Mouse (Mus musculus) brain, embryonic 14.5 days (tissue): ENCODE measurements around the gene Sox5.

Source experiments
- CTCF ChIP-seq: fragments of 200-500 bp; IDR thresholded peaks from 2 replicates; pipeline ENCODE4 v1.5.1; 2012; ENCODE audit warnings: inconsistent platforms, mild to moderate bottlenecking, moderate library complexity, borderline replicate concordance; ENCODE audit not compliant: insufficient read depth, insufficient read length; ENCODE audit errors: extremely low read depth
- POLR2A ChIP-seq: fragments of 200-500 bp; IDR thresholded peaks from 2 replicates; pipeline ENCODE4 v1.6.1; 2012; ENCODE audit warnings: mild to moderate bottlenecking, inconsistent platforms, borderline replicate concordance; ENCODE audit not compliant: poor library complexity, insufficient read depth, insufficient read length, severe bottlenecking; ENCODE audit errors: extremely low read depth

GRCm38 (mm10) chr6:144301082-144301481 lies 480.7 kb downstream of the Sox5 start:
- TF ChIP-seq CTCF (no peak), POLR2A (no peak)
